Mouse (Mus musculus): ENCODE results near the gene I0C0044D17Rik.
"Not testable (repeated sequence)": the region's sequence is repeated elsewhere in the genome, so short reads cannot be mapped to it uniquely, and the experiment has no call there.

- TF ChIP-seq CTCF, EP300 (IDR thresholded peaks at IDR 0.05): not testable (repeated sequence)
These were observed at the start of gene I0C0044D17Rik for GRCm38 (mm10) chr4:98823740-98824139.
